Mouse (Mus musculus): ENCODE data around the gene Tagln3. TPM values are rescaled to one million over a fixed set of nuclear protein-coding genes. Genes with fewer than 3 reads are reported as not detected.

Gene Tagln3
- polyA plus RNA-seq, 1 experiment = 0.30 TPM

DNA sequence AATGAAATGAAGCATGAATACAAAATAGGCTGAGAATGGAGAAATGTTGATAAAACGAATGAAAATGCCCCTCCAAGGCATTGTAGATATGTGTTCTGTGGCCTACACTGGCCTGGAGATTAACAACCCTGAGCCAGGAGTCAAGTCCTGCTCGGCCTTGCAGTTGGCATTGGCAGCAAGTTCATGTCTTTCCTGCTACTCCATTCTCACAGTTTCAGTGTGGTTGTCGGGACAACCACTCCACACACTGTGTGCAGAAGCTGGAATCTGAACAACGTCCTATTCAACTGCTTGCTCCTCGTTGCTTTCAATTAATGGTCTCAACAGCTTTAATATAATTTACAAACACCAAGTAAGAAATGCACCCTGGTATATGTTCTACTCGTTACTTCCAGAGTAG is 26.4 kb downstream of the Tagln3 start:
- Histone ChIP-seq H3K36me3 (ENCODE audit: control insufficient read depth, insufficient read depth, low read length) (no peaks in the 10 kb centered on the region), H3K4me3 (ENCODE audit: control insufficient read depth, low read depth, low read length) (no peak overlapping the region), H3K27me3 (ENCODE audit: control insufficient read depth, insufficient read depth, low read length) (no peaks in the 10 kb centered on the region), H3K4me1 (ENCODE audit: control insufficient read depth, insufficient read depth, low read length) (no peaks in the 10 kb centered on the region), H3K27ac (ENCODE audit: control insufficient read depth, insufficient read depth, low read depth, low read length) (no peak overlapping the region)
- no peak for TF ChIP-seq POLR2A (IDR thresholded peaks at IDR 0.05; ENCODE audit: control insufficient read depth, low read depth, low read length)
- no peak for TF ChIP-seq CTCF (IDR thresholded peaks at IDR 0.05; ENCODE audit: control insufficient read depth, insufficient read depth, insufficient replicate concordance, low read depth, low read length)

GRCm38 (mm10) chr16:45695445-45696160 is 28.8 kb downstream of the Tagln3 start:
- Histone ChIP-seq H3K4me1 (ENCODE audit: control insufficient read depth, insufficient read depth, low read length) (no peaks in the 10 kb centered on the region), H3K27ac (ENCODE audit: control insufficient read depth, insufficient read depth, low read depth, low read length) (no peak overlapping the region), H3K4me3 (ENCODE audit: control insufficient read depth, low read depth, low read length) (no peak overlapping the region), H3K27me3 (ENCODE audit: control insufficient read depth, insufficient read depth, low read length) (no peaks in the 10 kb centered on the region), H3K36me3 (ENCODE audit: control insufficient read depth, insufficient read depth, low read length) (no peaks in the 10 kb centered on the region)
- TF ChIP-seq POLR2A (IDR thresholded peaks at IDR 0.05; ENCODE audit: control insufficient read depth, low read depth, low read length) (no peak), CTCF (IDR thresholded peaks at IDR 0.05; ENCODE audit: control insufficient read depth, insufficient read depth, insufficient replicate concordance, low read depth, low read length) (no peak)

DNA sequence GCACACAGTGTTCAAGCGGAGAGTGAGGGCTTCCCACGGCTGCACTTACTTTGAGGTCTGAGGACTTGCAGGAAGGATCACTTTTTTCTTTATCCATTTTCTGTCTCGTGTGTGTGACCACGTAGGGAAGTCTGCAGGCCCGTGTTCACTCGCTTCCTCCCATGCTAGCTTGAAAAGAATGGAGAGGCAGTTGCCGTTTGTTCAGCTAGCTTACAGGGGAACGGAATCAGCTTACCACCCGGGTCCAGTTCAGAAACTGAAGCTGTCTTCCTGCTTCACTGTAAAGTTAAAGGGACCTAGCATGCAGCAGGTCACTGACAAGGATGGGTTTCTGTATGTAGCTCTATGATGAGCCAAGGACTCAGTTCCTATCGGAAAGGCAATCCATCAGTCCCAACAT is 30.9 kb downstream of the Tagln3 start, which contains the start of gene Tmprss7:
Gene Tmprss7 (minus strand): TSS at position 101 of the 400 bp plus-strand sequence.
- H3K36me3 ChIP-seq (ENCODE audit: control insufficient read depth, insufficient read depth, low read length) = no peaks in the 10 kb centered on the region
- no peaks in the 10 kb centered on the region for H3K4me1 ChIP-seq (ENCODE audit: control insufficient read depth, insufficient read depth, low read length)
- H3K4me3 ChIP-seq (ENCODE audit: control insufficient read depth, low read depth, low read length) = no peak within 1 kb of the TSS
- TF ChIP-seq CTCF (IDR thresholded peaks at IDR 0.05; ENCODE audit: control insufficient read depth, insufficient read depth, insufficient replicate concordance, low read depth, low read length) (no peak), POLR2A (IDR thresholded peaks at IDR 0.05; ENCODE audit: control insufficient read depth, low read depth, low read length) (no peak)
- no peak within 1 kb of the TSS for H3K27ac ChIP-seq (ENCODE audit: control insufficient read depth, insufficient read depth, low read depth, low read length)
- H3K27me3 ChIP-seq (ENCODE audit: control insufficient read depth, insufficient read depth, low read length) = no peaks in the 10 kb centered on the region

GRCm38 (mm10) chr16:45692851-45693250 is 31.6 kb downstream of the Tagln3 start:
- no peak for TF ChIP-seq CTCF (IDR thresholded peaks at IDR 0.05; ENCODE audit: control insufficient read depth, insufficient read depth, insufficient replicate concordance, low read depth, low read length)
- no peak for TF ChIP-seq POLR2A (IDR thresholded peaks at IDR 0.05; ENCODE audit: control insufficient read depth, low read depth, low read length)
- no peaks in the 10 kb centered on the region for H3K36me3 ChIP-seq (ENCODE audit: control insufficient read depth, insufficient read depth, low read length)
- H3K27ac ChIP-seq (ENCODE audit: control insufficient read depth, insufficient read depth, low read depth, low read length) = no peak overlapping the region
- no peak overlapping the region for H3K4me3 ChIP-seq (ENCODE audit: control insufficient read depth, low read depth, low read length)
- H3K27me3 ChIP-seq (ENCODE audit: control insufficient read depth, insufficient read depth, low read length) = no peaks in the 10 kb centered on the region
- no peaks in the 10 kb centered on the region for H3K4me1 ChIP-seq (ENCODE audit: control insufficient read depth, insufficient read depth, low read length)

GRCm38 (mm10) chr16:45690178-45690577 is 34.2 kb downstream of the Tagln3 start:
- TF ChIP-seq POLR2A (IDR thresholded peaks at IDR 0.05; ENCODE audit: control insufficient read depth, low read depth, low read length) = no peak
- TF ChIP-seq CTCF (IDR thresholded peaks at IDR 0.05; ENCODE audit: control insufficient read depth, insufficient read depth, insufficient replicate concordance, low read depth, low read length) = no peak
- no peak overlapping the region for H3K27ac ChIP-seq (ENCODE audit: control insufficient read depth, insufficient read depth, low read depth, low read length)
- H3K4me3 ChIP-seq (ENCODE audit: control insufficient read depth, low read depth, low read length) = no peak overlapping the region
- H3K27me3 ChIP-seq (ENCODE audit: control insufficient read depth, insufficient read depth, low read length) = no peaks in the 10 kb centered on the region
- H3K4me1 ChIP-seq (ENCODE audit: control insufficient read depth, insufficient read depth, low read length) = no peaks in the 10 kb centered on the region
- H3K36me3 ChIP-seq (ENCODE audit: control insufficient read depth, insufficient read depth, low read length) = no peaks in the 10 kb centered on the region

DNA sequence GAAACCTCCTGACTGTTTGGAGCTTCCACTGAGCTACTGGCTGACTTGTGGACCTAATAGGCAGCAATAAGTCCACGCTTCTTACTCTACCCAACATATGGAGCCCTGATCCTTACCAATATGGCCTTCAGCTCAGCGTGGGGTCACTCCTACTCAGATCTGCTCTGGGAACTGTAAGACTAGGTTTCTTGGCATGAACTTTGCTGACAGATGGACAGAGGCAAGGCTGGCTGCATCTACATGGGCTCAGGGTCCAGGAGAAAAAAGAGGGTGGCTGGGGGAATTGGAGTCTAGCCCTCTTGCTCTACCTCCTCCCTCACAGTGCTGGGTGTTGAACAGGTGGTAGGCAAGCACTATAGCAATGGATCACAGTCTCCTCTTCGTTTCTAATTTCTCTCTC is 37.6 kb downstream of the Tagln3 start:
- Histone ChIP-seq H3K27ac (ENCODE audit: control insufficient read depth, insufficient read depth, low read depth, low read length) (no peak overlapping the region), H3K36me3 (ENCODE audit: control insufficient read depth, insufficient read depth, low read length) (no peaks in the 10 kb centered on the region), H3K4me1 (ENCODE audit: control insufficient read depth, insufficient read depth, low read length) (no peaks in the 10 kb centered on the region), H3K27me3 (ENCODE audit: control insufficient read depth, insufficient read depth, low read length) (no peaks in the 10 kb centered on the region), H3K4me3 (ENCODE audit: control insufficient read depth, low read depth, low read length) (no peak overlapping the region)
- TF ChIP-seq CTCF (IDR thresholded peaks at IDR 0.05; ENCODE audit: control insufficient read depth, insufficient read depth, insufficient replicate concordance, low read depth, low read length) = no peak
- TF ChIP-seq POLR2A (IDR thresholded peaks at IDR 0.05; ENCODE audit: control insufficient read depth, low read depth, low read length) = no peak

DNA sequence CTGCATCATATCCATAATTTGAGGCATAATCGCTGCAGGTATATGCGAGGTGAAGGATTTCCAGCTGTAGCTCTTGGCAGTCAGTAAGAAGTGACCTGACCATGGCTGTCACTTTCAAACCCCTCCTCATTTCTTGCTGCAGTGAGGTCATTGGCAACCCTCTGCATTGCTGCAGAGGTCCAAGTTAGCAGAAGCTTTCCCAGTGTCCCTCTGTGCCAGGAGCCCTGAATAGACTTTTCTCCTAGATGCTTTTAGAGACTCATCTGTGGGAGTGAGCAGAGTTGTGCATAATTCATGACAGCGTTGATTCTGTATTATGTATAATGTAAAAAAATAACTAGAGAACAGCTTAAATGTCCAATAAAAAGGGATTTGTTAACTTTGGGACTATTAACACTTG is 39.1 kb downstream of the Tagln3 start:
- H3K4me3 ChIP-seq (ENCODE audit: control insufficient read depth, low read depth, low read length) = no peak overlapping the region
- TF ChIP-seq POLR2A (IDR thresholded peaks at IDR 0.05; ENCODE audit: control insufficient read depth, low read depth, low read length) (no peak), CTCF (IDR thresholded peaks at IDR 0.05; ENCODE audit: control insufficient read depth, insufficient read depth, insufficient replicate concordance, low read depth, low read length) (no peak)
- no peak overlapping the region for H3K27ac ChIP-seq (ENCODE audit: control insufficient read depth, insufficient read depth, low read depth, low read length)
- H3K27me3 ChIP-seq (ENCODE audit: control insufficient read depth, insufficient read depth, low read length) = no peaks in the 10 kb centered on the region
- no peaks in the 10 kb centered on the region for H3K4me1 ChIP-seq (ENCODE audit: control insufficient read depth, insufficient read depth, low read length)
- no peaks in the 10 kb centered on the region for H3K36me3 ChIP-seq (ENCODE audit: control insufficient read depth, insufficient read depth, low read length)
